Mouse (Mus musculus) midbrain, embryonic 16.5 days (tissue): Measurements from ENCODE around the gene Rxfp2. TPM values are rescaled to one million over a fixed set of nuclear protein-coding genes. Genes with fewer than 3 reads are reported as not detected.

Experiments used
- ATAC-seq: fragments of 200-750 bp; cut with Nextera tagmentation; 2 replicates; pipeline ENCODE4 v1.8.0; 2017; ENCODE audit warnings: moderate TSS enrichment
- H3K27ac ChIP-seq: fragments of 300-500 bp; sonication (generic); 2 replicates; pipeline ENCODE4 v1.5.1; 2014; ENCODE audit warnings: mild to moderate bottlenecking, low read length, mixed read lengths
- H3K27me3 ChIP-seq: fragments of 300-500 bp; sonication (generic); 2 replicates; pipeline ENCODE4 v1.6.1; 2014; ENCODE audit warnings: low read depth, low read length, mixed read lengths; ENCODE audit not compliant: control insufficient read depth, insufficient read depth
- H3K36me3 ChIP-seq: fragments of 300-500 bp; sonication (generic); 2 replicates; pipeline ENCODE4 v1.6.1; 2014; ENCODE audit warnings: mild to moderate bottlenecking, low read length, moderate library complexity, mixed read lengths; ENCODE audit not compliant: control insufficient read depth, insufficient read depth
- H3K4me1 ChIP-seq: fragments of 300-500 bp; sonication (generic); 2 replicates; pipeline ENCODE4 v1.6.1; 2014; ENCODE audit warnings: mild to moderate bottlenecking, low read length, mixed read lengths; ENCODE audit not compliant: control insufficient read depth, insufficient read depth
- H3K4me2 ChIP-seq: fragments of 300-500 bp; sonication (generic); 2 replicates; pipeline ENCODE4 v1.6.1; 2014; ENCODE audit warnings: mild to moderate bottlenecking, low read length, mixed read lengths
- H3K4me3 ChIP-seq: fragments of 300-500 bp; sonication (generic); 2 replicates; pipeline ENCODE4 v1.5.1; 2014; ENCODE audit warnings: low read depth, mild to moderate bottlenecking, low read length, moderate library complexity, mixed read lengths
- H3K9ac ChIP-seq: fragments of 300-500 bp; sonication (generic); 2 replicates; pipeline ENCODE4 v1.6.1; 2014; ENCODE audit warnings: low read depth, low read length, mixed read lengths
- H3K9me3 ChIP-seq: fragments of 300-500 bp; sonication (generic); replicated peaks from 2 replicates; pipeline ENCODE4 v1.6.1; 2014; ENCODE audit warnings: mild to moderate bottlenecking, low read length, mixed read lengths; ENCODE audit not compliant: control insufficient read depth, poor library complexity, severe bottlenecking
- WGBS: fragments of 180-500 bp; shearing (Covaris S2); extraction: QIAGEN DNeasy Blood & Tissue Kit; methylation state at CpG from one replicate; pipeline ENCODE4 v1.1.7; 2014; 5-methylcytosine and 5-hydroxymethylcytosine counted together
- polyA plus RNA-seq: library from polyadenylated mRNA; unstranded; fragments of >200 nt; fragmentation: Nextera tagmentation; extraction: Ambion mirVana; gene quantifications from 2 replicates; pipeline ENCODE4 v1.2.1, GENCODE M21; 2015

The Rxfp2 gene
- polyA plus RNA-seq, 1 experiment from 2014 or later, result 1.9 TPM

DNA sequence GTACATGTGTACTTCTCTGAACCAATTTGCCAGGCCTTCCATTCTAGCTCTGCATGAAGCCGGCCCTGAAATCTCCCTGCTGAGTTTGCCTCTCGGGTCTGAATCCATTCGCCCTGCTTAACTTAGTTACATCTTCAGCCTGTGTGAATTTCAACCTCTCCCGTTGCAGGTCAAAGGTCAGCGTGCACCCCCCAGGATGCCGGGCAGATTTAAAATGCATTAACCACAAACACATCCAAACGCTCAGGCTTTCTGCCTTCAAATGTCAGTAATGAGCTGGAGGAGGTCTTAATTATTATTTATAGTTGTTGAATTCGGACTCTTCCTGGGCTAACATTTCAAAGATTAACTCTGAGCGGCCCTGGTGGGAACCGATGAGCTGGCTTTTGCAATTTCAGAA, 1.6 kb upstream of the Rxfp2 start:
- 14% methylated on average over 10 of the region's 10 CpGs for WGBS
- Histone ChIP-seq H3K4me1 (peaks cover 5% of the 10 kb centered on the region; the same call in 1 of the 2 replicates), H3K9me3 (no peaks in the 10 kb centered on the region), H3K4me2 (no peak overlapping the region), H3K27me3 (no peaks in the 10 kb centered on the region), H3K36me3 (no peaks in the 10 kb centered on the region), H3K9ac (0 out of 2 replicates have a peak overlapping the region, but pooled peaks have one; percentile 2), H3K27ac (no peak overlapping the region), H3K4me3 (no peak overlapping the region)
- ATAC-seq, result no peak

DNA sequence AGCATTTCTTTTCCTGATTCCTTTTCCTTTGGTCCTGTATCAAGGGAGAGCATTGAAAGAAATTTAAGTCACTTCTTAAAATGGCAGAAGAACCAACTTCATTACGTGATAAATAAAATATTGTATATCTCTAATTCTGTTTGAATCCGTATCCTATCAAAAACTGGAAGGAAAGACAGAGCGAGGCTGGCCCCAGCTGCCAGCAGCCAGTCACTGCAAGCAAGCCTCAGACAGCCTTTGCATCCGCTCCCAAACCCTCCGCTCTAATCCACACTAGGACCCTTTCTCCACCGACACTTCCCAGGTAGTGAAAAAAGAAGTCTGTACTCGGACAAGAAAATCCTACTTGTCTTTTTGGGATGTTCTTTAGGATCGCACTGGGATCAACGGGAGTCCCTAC, 803 bp upstream of the Rxfp2 start:
- 29% methylated on average over 9 of the region's 9 CpGs for WGBS
- no peak overlapping the region for H3K4me2 ChIP-seq

DNA sequence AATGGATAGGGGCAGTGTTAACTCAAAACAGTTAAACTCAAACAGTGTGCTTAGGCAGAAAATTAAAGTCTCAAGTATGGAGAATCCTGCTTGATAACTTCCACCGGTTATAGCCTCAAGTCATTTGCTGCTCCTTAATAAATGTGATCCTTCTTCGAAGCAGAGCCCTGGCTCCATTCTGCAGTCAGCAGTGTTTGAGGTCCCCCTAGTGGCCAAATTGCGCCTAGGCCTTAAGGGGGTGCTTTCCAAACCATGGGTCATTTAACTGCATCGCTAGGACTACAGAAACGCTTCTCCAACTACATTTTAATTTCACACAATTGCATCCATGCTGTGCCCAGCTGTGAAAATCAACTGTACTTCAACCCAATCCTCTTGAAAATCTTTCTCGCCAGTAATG, 2.4 kb downstream of the Rxfp2 start:
- no peaks in the 10 kb centered on the region for H3K36me3 ChIP-seq
- H3K27ac ChIP-seq, result no peak overlapping the region
- peak; percentile 84; the same call in 1 of the 2 replicates for ATAC-seq
- no peak overlapping the region for H3K4me2 ChIP-seq
- WGBS, result 2% methylated on average over 6 of the region's 6 CpGs
- no peaks in the 10 kb centered on the region for H3K9me3 ChIP-seq
- H3K9ac ChIP-seq, result no peak overlapping the region
- no peak overlapping the region for H3K4me3 ChIP-seq
- H3K4me1 ChIP-seq, result peaks cover 5% of the 10 kb centered on the region; the same call in 1 of the 2 replicates
- no peaks in the 10 kb centered on the region; the same call in 1 of the 2 replicates for H3K27me3 ChIP-seq

More for the DNA sequence above, 803 bp upstream of the Rxfp2 start:
- Histone ChIP-seq H3K27me3 (no peaks in the 10 kb centered on the region; the same call in 1 of the 2 replicates), H3K4me3 (no peak overlapping the region), H3K36me3 (no peaks in the 10 kb centered on the region), H3K9me3 (no peaks in the 10 kb centered on the region), H3K9ac (no peak overlapping the region), H3K4me1 (peaks cover 5% of the 10 kb centered on the region; the same call in 1 of the 2 replicates), H3K27ac (no peak overlapping the region)
- no peak for ATAC-seq

DNA sequence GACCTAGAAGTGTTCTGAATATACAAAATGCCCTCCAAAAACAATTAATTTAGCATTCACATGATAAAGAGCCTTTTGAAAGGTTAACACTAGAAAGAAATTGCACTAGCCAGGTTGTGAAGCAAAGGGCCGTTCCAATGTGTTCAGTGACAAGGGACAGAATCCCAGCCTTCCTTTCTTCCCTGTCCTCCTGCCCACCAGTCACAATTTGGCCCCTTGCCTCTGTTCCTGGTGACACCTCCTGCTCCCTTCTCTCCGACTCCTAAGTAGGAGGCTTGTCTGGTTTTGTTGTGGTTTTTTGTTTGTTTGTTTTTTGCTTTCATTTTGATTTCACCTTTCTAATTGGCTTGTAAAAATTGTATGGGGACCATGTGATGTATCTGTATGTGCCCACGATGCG, 3.3 kb downstream of the Rxfp2 start:
- no peaks in the 10 kb centered on the region; the same call in 1 of the 2 replicates for H3K27me3 ChIP-seq
- H3K9ac ChIP-seq, result no peak overlapping the region
- H3K27ac ChIP-seq, result no peak overlapping the region
- ATAC-seq, result no peak
- no peaks in the 10 kb centered on the region for H3K36me3 ChIP-seq
- WGBS, result 52% methylated on average over 4 of the region's 4 CpGs
- no peak overlapping the region for H3K4me2 ChIP-seq
- peaks cover 2% of the 10 kb centered on the region; the same call in 1 of the 2 replicates for H3K4me1 ChIP-seq
- H3K4me3 ChIP-seq, result no peak overlapping the region
- H3K9me3 ChIP-seq, result no peaks in the 10 kb centered on the region

GRCm38 (mm10) chr5:150022556-150022955, 4.1 kb downstream of the Rxfp2 start:
- Histone ChIP-seq H3K9ac (no peak overlapping the region), H3K4me3 (no peak overlapping the region), H3K9me3 (no peaks in the 10 kb centered on the region), H3K4me1 (no peaks in the 10 kb centered on the region; the same call in 1 of the 2 replicates), H3K27ac (no peak overlapping the region), H3K36me3 (no peaks in the 10 kb centered on the region), H3K27me3 (no peaks in the 10 kb centered on the region; the same call in 1 of the 2 replicates), H3K4me2 (no peak overlapping the region)
- no peak for ATAC-seq
- 92% methylated on average over 18 of the region's 18 CpGs for WGBS

GRCm38 (mm10) chr5:150023476-150023875, 5.0 kb downstream of the Rxfp2 start:
- Histone ChIP-seq H3K9me3 (no peaks in the 10 kb centered on the region), H3K27ac (no peak overlapping the region), H3K4me3 (no peak overlapping the region), H3K27me3 (no peaks in the 10 kb centered on the region; the same call in 1 of the 2 replicates), H3K4me2 (no peak overlapping the region), H3K4me1 (no peaks in the 10 kb centered on the region; the same call in 1 of the 2 replicates), H3K9ac (no peak overlapping the region), H3K36me3 (no peaks in the 10 kb centered on the region)
- ATAC-seq, result no peak
- WGBS, result 87% methylated on average over 6 of the region's 6 CpGs

GRCm38 (mm10) chr5:150024188-150024587, 5.7 kb downstream of the Rxfp2 start:
- no peaks in the 10 kb centered on the region for H3K36me3 ChIP-seq
- no peak overlapping the region for H3K4me2 ChIP-seq
- no peak overlapping the region for H3K9ac ChIP-seq
- 79% methylated on average over 2 of the region's 2 CpGs for WGBS
- no peaks in the 10 kb centered on the region; the same call in 1 of the 2 replicates for H3K4me1 ChIP-seq
- no peaks in the 10 kb centered on the region; the same call in 1 of the 2 replicates for H3K27me3 ChIP-seq
- no peaks in the 10 kb centered on the region for H3K9me3 ChIP-seq
- H3K27ac ChIP-seq, result no peak overlapping the region
- ATAC-seq, result no peak
- H3K4me3 ChIP-seq, result no peak overlapping the region

DNA sequence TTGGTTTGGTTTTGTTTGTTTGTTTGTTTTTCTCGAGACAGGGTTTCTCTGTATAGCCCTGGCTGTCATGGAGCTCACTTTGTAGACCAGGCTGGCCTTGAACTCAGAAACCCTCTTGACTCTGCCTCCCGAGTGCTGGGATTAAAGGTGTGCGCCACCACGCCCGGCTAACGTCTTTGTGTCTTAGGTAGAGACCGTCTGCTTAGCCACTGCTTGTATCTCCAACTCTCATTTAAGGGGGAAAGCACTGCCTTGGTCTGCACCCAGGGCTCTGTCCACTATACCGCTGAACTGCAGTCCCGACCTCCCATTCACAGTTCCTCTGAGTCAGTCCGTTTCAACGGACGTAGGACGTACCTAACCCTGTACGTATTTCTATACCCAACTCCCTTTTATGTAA, 6.4 kb downstream of the Rxfp2 start:
- 95% methylated on average over 14 of the region's 14 CpGs for WGBS
- H3K27ac ChIP-seq, result no peak overlapping the region
- no peak overlapping the region for H3K4me2 ChIP-seq
- H3K4me1 ChIP-seq, result no peaks in the 10 kb centered on the region; the same call in 1 of the 2 replicates
- no peak overlapping the region for H3K4me3 ChIP-seq
- no peaks in the 10 kb centered on the region; the same call in 1 of the 2 replicates for H3K27me3 ChIP-seq
- ATAC-seq, result no peak
- no peak overlapping the region for H3K9ac ChIP-seq
- H3K36me3 ChIP-seq, result no peaks in the 10 kb centered on the region
- H3K9me3 ChIP-seq, result no peaks in the 10 kb centered on the region

DNA sequence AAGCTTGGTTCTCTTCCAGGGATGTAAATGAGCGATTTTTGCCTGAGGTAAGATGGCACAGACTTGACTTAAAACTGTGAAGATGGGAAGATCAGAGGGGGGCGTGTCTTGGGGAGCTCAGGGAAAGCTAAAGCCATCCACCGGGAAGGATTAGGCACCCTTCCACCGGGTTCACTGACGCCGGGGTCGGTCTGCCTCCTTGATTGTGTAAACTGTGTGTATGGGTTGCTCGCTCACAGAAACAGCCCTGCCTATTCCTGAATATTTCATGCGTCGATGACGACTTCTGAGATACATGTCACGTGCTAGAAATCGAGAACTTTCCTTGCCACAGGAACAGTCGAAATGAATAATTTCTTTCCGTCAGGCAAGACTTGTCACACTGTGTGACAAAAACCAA, 6.9 kb downstream of the Rxfp2 start:
- Histone ChIP-seq H3K36me3 (no peaks in the 10 kb centered on the region), H3K9ac (no peak overlapping the region), H3K27ac (no peak overlapping the region), H3K4me1 (no peaks in the 10 kb centered on the region; the same call in 1 of the 2 replicates), H3K4me3 (no peak overlapping the region), H3K9me3 (no peaks in the 10 kb centered on the region), H3K4me2 (no peak overlapping the region), H3K27me3 (no peaks in the 10 kb centered on the region; the same call in 1 of the 2 replicates)
- WGBS, result 87% methylated on average over 15 of the region's 15 CpGs
- no peak for ATAC-seq
